Mouse (Mus musculus) forebrain, embryonic 13.5 days (tissue): ENCODE measurements around the gene Gm10392. TPM values are rescaled to one million over a fixed set of nuclear protein-coding genes. Genes with fewer than 3 reads are reported as not detected.
A peak's percentile ranks its signal among the peaks of the same experiment; 100 is the strongest.

Experiments used
- ATAC-seq: fragments of 200-750 bp; cut with Nextera tagmentation; 2 replicates; pipeline ENCODE4 v1.8.0; 2017
- H3K27ac ChIP-seq: fragments of 300-500 bp; sonication (generic); 2 replicates; pipeline ENCODE4 v1.5.1; 2015; ENCODE audit warnings: inconsistent platforms, mild to moderate bottlenecking, moderate library complexity
- H3K27me3 ChIP-seq: fragments of 300-500 bp; sonication (generic); 2 replicates; pipeline ENCODE4 v1.6.1; 2015; ENCODE audit warnings: mild to moderate bottlenecking, inconsistent platforms
- H3K36me3 ChIP-seq: fragments of 300-500 bp; sonication (generic); 2 replicates; pipeline ENCODE4 v1.6.1; 2015; ENCODE audit warnings: mild to moderate bottlenecking, inconsistent platforms; ENCODE audit not compliant: poor library complexity, severe bottlenecking
- H3K4me1 ChIP-seq: fragments of 300-500 bp; sonication (generic); 2 replicates; pipeline ENCODE4 v1.6.1; 2015; ENCODE audit warnings: inconsistent platforms
- H3K4me2 ChIP-seq: fragments of 300-500 bp; sonication (generic); 2 replicates; pipeline ENCODE4 v1.6.1; 2015; ENCODE audit warnings: inconsistent platforms, mild to moderate bottlenecking, moderate library complexity
- H3K4me3 ChIP-seq: fragments of 300-500 bp; sonication (generic); 2 replicates; pipeline ENCODE4 v1.5.1; 2015; ENCODE audit warnings: mild to moderate bottlenecking, inconsistent platforms
- H3K9ac ChIP-seq: fragments of 300-500 bp; sonication (generic); 2 replicates; pipeline ENCODE4 v1.6.1; 2015; ENCODE audit warnings: mild to moderate bottlenecking, inconsistent platforms
- H3K9me3 ChIP-seq: fragments of 300-500 bp; sonication (generic); replicated peaks from 2 replicates; pipeline ENCODE4 v1.6.1; 2016; ENCODE audit warnings: inconsistent platforms
- WGBS: fragments of 180-500 bp; shearing (Covaris S2); methylation state at CpG from one replicate; pipeline ENCODE4 v1.1.7; 2015; 5-methylcytosine and 5-hydroxymethylcytosine counted together
- polyA plus RNA-seq: library from polyadenylated mRNA; unstranded; fragments of >200 nt; fragmentation: Nextera tagmentation; extraction: Ambion mirVana; gene quantifications from 2 replicates; pipeline ENCODE4 v1.2.1, GENCODE M21; 2015

Gene Gm10392
- polyA plus RNA-seq, 1 experiment from 2014 or later: 0.12 TPM

DNA sequence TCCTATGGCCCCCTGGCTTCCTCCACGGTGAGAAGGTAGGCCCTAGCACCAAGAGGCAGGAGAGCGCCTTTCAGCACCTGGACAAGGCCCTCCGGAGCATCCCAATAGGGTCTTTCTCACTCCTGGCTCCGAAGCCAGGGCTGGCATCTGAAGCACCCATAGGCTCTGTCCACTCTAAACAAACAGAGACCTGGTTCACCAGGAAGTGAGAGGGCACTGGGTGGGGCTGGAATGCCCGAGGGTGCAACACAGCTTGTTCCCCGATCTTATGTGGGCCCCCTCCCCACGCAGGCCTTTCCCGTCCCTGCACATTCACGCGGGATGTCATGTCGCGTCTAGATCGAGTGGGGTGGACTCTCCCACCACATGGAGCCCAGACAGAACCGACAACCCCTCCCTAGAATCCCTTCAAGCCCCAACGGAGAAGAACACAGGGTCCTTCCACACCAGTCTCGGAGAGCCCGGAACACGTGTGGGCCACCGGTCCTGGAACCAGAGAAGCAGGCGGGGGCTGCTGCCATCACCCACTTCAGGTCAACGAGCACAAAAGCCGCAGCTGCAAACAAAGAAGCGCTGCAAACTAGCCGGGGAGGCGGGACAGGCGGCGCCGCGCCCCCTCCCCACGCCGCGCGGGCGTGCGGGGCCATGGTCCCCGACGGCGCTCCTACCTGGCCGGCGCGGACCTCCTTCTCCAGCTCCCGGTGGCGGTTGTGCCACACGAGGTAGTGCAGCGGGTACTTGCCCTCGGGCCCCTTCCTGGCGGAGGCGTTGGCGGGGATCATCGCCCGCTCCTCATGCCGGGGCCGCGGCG is 30.0 kb downstream of the Gm10392 start:
- Histone ChIP-seq H3K9me3 (no peaks in the 10 kb centered on the region), H3K27me3 (no peaks in the 10 kb centered on the region), H3K9ac (peak overlapping the region; percentile 98), H3K4me2 (peak overlapping the region; percentile 99), H3K27ac (peak overlapping the region; percentile 92), H3K4me3 (peak overlapping the region; percentile 96), H3K4me1 (peaks cover 78% of the 10 kb centered on the region), H3K36me3 (no peaks in the 10 kb centered on the region)
- no peak for ATAC-seq
- WGBS: 1% methylated on average over 54 of the region's 55 CpGs

DNA sequence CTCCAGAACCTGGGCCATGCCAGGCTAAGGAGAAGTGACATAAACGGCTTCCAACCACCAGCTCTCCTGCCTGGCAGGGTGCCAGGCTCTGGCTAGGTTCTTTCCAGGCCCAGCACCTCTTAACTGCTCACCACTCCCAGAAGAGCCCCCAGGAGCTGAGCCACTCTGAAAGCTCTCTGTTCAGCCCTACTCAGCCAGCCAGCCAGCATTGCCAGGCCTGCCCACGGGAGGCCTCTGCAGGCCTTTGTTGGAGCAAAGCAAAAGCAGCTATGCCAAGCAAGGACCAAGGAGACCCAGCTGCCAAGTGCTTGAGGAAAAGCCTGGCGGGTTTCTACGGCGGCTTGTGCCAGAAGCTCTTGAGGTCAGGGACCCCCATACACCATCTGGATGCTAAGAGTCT is 32.2 kb downstream of the Gm10392 start:
- Histone ChIP-seq H3K4me2 (peak overlapping the region; percentile 99), H3K9ac (peak overlapping the region; percentile 98), H3K4me3 (peak overlapping the region; percentile 96), H3K4me1 (peaks cover 85% of the 10 kb centered on the region), H3K27ac (peak overlapping the region; percentile 85), H3K27me3 (no peaks in the 10 kb centered on the region), H3K9me3 (no peaks in the 10 kb centered on the region), H3K36me3 (peaks cover 4% of the 10 kb centered on the region; the same call in 1 of the 2 replicates)
- peak; percentile 28; the same call in 1 of the 2 replicates for ATAC-seq
- WGBS: 19% methylated on average over 5 of the region's 5 CpGs

DNA sequence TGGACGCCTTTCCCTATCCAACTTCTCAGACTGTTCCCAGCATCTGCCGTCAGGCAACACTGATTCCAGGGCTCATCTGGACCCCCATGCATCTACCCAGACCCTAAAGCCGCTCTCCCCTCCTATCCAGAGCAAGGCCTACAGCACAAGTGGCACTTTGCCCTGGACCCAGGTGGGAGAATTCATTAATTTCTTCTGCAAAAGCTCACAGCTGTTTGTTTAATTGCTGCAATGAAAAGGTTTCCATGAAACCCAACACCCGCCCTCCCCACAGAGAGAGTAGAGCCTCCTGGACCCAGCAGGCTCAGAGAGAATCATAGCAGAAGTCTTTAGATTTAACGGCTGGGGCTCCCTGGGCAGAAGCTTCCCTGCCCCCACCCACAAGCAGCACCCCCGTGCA is 33.8 kb downstream of the Gm10392 start:
- peak overlapping the region; percentile 99 for H3K4me2 ChIP-seq
- H3K4me1 ChIP-seq: peaks cover 76% of the 10 kb centered on the region
- WGBS: 30% methylated on average over 6 of the region's 6 CpGs
- ATAC-seq: no peak
- no peaks in the 10 kb centered on the region for H3K27me3 ChIP-seq
- peaks cover 4% of the 10 kb centered on the region; the same call in 1 of the 2 replicates for H3K36me3 ChIP-seq
- H3K4me3 ChIP-seq: peak overlapping the region; percentile 9
- H3K27ac ChIP-seq: peak overlapping the region; percentile 85
- H3K9ac ChIP-seq: peak overlapping the region; percentile 45
- no peaks in the 10 kb centered on the region for H3K9me3 ChIP-seq

DNA sequence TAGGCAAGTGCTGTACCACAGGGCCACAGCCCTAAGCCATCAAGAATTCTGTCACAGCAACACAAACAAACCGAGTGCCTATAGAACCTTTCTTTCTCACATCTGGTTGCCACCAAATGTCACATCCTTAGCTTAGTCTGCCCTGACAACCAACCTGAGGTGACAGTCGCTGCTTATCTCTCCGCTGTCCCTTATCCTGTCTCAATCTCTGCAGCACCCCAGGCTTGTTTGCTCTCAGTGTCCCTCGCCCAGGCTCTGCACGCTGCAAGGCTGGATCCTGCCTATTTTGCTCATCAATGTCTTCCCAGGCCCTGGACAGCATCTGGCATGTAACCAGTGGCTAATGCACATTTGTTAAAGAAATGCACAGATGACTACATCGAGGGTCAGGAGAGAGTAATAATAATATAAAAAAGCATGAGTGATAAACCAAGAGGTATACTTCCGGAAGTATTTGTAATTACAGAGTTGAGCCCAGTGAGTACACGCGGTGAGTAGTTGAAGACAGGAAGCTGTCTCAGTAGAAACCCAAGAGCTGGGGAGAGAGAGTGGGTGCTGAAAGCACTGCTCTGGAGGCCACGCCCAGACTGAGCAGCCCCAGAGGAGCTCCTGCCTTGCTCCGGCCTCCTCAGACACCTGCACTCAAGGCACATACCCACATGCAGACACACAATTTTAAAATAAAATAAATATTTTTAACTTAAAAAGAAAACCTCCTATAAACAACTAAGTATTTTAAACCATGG is 35.3 kb downstream of the Gm10392 start:
- peaks cover 4% of the 10 kb centered on the region; the same call in 1 of the 2 replicates for H3K36me3 ChIP-seq
- no peak overlapping the region for H3K4me3 ChIP-seq
- H3K9me3 ChIP-seq: no peaks in the 10 kb centered on the region
- no peak overlapping the region; the same call in 1 of the 2 replicates for H3K9ac ChIP-seq
- no peak for ATAC-seq
- H3K27me3 ChIP-seq: no peaks in the 10 kb centered on the region
- H3K4me1 ChIP-seq: peaks cover 69% of the 10 kb centered on the region
- H3K27ac ChIP-seq: no peak overlapping the region
- no peak overlapping the region for H3K4me2 ChIP-seq
- WGBS: 84% methylated on average over 11 of the region's 11 CpGs

DNA sequence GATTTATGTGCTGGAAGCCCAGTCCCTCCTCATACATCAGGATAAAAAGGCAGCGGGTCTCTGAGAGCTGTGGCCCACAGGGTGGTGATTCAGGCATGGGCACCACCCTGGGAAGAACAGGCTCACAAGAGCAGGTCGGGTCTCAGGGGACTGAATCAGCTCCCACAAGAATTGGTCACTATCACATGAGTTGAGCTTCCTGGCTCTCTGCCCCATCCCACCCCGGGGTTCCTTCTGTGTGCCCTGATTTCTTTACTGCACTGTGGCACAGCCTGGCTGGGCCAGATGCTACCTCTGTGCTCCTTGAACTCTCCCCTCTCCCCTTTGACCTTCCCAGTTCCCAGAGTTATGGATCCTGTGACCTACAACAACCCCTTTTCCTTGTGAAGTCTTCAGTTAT is 36.0 kb downstream of the Gm10392 start:
- Histone ChIP-seq H3K9ac (no peak overlapping the region), H3K4me1 (peaks cover 62% of the 10 kb centered on the region), H3K36me3 (peaks cover 4% of the 10 kb centered on the region; the same call in 1 of the 2 replicates), H3K4me3 (no peak overlapping the region), H3K4me2 (no peak overlapping the region), H3K9me3 (no peaks in the 10 kb centered on the region), H3K27me3 (no peaks in the 10 kb centered on the region), H3K27ac (no peak overlapping the region)
- no peak for ATAC-seq
- whole genome bisulfite sequencing: 92% methylated on average over 3 of the region's 3 CpGs

DNA sequence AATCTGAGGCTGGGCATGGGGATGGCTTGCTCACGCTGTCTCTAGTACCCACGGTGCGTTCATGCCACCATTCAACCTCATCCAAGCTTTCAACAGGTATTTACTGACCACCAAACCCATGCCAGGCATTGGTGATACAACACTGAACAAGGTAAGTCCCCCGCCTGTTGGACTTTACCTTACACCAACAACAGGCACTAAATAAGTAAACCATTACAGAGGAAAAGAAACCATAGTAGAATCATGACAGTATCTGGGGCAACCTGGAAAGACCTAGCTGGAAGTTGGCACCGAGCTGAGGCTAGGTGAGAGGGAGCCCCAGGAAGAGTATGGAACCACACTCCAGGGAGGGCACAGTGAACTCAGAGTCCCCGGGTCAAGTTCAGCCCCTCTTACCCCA is 42.1 kb downstream of the Gm10392 start:
- H3K4me3 ChIP-seq: no peak overlapping the region
- H3K27me3 ChIP-seq: no peaks in the 10 kb centered on the region
- peaks cover 50% of the 10 kb centered on the region for H3K36me3 ChIP-seq
- no peak overlapping the region for H3K9ac ChIP-seq
- no peak for ATAC-seq
- no peak overlapping the region for H3K4me2 ChIP-seq
- WGBS: 97% methylated on average over 6 of the region's 6 CpGs
- H3K4me1 ChIP-seq: peaks cover 7% of the 10 kb centered on the region; the same call in 1 of the 2 replicates
- no peaks in the 10 kb centered on the region for H3K9me3 ChIP-seq
- no peak overlapping the region for H3K27ac ChIP-seq

DNA sequence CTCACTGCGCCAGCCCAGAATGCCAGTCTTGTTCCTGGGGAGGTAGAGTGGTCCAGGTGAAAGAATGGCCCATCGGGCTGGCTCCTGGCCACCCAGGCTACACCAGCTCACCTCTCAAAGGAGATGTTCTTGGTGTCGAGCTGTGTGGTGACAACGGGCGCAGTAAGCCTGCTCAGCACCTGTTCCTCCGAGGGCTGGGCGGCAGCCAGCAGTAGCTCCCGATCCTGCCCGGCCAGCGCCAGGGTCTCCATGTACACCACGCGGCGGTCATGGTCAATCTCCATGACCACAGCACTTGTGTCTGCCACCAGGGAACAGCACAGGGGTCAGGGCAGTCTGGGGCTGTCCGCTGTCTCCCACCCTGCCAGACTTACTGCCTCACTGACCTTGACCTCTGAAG is 42.8 kb downstream of the Gm10392 start:
- H3K9ac ChIP-seq: no peak overlapping the region

DNA sequence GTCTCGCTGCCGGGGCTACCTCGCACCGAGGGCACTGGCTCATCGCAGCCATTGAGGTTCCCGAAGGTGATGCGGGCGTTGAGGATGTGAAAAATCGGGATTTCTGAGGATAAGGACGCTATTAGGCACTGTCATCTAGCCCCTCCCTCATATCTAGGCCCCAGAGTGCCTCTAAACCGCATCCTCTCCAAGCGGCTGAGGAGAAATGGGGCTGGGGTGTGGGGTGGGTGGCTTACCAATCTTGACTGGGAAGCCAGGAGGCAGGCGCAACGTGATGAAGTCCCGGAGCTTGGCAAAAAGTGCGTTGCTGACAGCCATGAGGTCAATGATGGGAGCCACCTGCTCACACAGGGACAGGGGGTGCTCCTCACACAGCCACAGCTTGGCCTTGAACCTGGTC is 46.2 kb downstream of the Gm10392 start:
- Histone ChIP-seq H3K4me3 (no peak overlapping the region), H3K4me1 (peaks cover 4% of the 10 kb centered on the region), H3K9me3 (no peaks in the 10 kb centered on the region), H3K27ac (no peak overlapping the region), H3K36me3 (peaks cover 70% of the 10 kb centered on the region), H3K4me2 (no peak overlapping the region), H3K27me3 (peaks cover 2% of the 10 kb centered on the region), H3K9ac (no peak overlapping the region)
- WGBS: 92% methylated on average over 16 of the region's 16 CpGs
- ATAC-seq: no peak

More for the DNA sequence above, 42.8 kb downstream of the Gm10392 start:
- H3K36me3 ChIP-seq: peaks cover 57% of the 10 kb centered on the region
- H3K9me3 ChIP-seq: no peaks in the 10 kb centered on the region
- 91% methylated on average over 14 of the region's 14 CpGs for WGBS
- H3K4me2 ChIP-seq: no peak overlapping the region
- H3K27me3 ChIP-seq: no peaks in the 10 kb centered on the region
- no peak for ATAC-seq
- H3K4me3 ChIP-seq: no peak overlapping the region
- peaks cover under 1% of the 10 kb centered on the region; the same call in 1 of the 2 replicates for H3K4me1 ChIP-seq
- no peak overlapping the region for H3K27ac ChIP-seq

DNA sequence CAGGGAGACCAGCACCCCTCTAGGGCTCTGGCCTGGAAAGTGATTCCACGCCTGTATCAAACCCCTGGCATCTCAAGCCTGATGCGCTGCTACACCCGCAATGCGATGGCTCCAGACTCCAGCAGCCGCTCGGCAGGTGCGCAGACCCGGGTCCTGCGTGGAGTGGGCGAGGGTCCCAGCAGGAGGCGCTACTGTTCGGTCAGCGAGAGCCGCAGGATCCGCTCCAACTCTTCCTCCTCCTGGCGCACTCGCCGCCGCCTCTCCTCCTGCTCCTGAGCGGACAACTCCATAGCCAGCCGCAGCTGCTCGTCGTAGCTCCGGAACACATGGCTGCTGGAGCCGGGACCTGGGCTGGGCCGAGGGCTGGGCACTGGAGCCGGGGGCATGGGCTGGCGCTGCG is 47.6 kb downstream of the Gm10392 start:
- Histone ChIP-seq H3K9me3 (no peaks in the 10 kb centered on the region), H3K27me3 (peaks cover 16% of the 10 kb centered on the region), H3K36me3 (peaks cover 60% of the 10 kb centered on the region), H3K4me3 (no peak overlapping the region), H3K9ac (no peak overlapping the region), H3K4me1 (peaks cover 6% of the 10 kb centered on the region), H3K27ac (no peak overlapping the region), H3K4me2 (no peak overlapping the region)
- WGBS: 79% methylated on average over 29 of the region's 29 CpGs
- ATAC-seq: no peak

DNA sequence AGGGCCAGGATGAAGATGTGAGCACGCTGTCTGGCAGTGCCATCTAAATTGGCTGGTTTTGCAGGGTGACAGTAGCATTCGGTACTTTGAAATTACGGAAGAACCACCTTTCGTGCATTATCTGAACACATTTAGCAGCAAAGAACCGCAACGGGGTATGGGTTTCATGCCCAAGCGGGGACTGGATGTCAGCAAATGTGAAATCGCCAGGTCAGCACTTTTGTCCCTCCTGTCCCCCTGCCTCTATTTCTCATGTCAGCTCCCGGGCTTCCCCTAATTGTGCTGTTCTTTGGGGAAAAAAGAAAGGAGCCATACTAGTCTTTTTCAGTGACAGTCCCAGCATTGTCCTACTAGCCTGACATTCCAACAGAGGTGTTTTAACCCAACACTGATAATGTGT is 50.6 kb downstream of the Gm10392 start:
- H3K9ac ChIP-seq: no peak overlapping the region
- WGBS: 83% methylated on average over 9 of the region's 9 CpGs
- no peak overlapping the region for H3K4me2 ChIP-seq
- no peaks in the 10 kb centered on the region for H3K9me3 ChIP-seq
- H3K4me1 ChIP-seq: peaks cover 6% of the 10 kb centered on the region
- no peak overlapping the region for H3K4me3 ChIP-seq
- no peak for ATAC-seq
- peaks cover 44% of the 10 kb centered on the region for H3K27me3 ChIP-seq
- H3K27ac ChIP-seq: no peak overlapping the region
- peaks cover 35% of the 10 kb centered on the region for H3K36me3 ChIP-seq

DNA sequence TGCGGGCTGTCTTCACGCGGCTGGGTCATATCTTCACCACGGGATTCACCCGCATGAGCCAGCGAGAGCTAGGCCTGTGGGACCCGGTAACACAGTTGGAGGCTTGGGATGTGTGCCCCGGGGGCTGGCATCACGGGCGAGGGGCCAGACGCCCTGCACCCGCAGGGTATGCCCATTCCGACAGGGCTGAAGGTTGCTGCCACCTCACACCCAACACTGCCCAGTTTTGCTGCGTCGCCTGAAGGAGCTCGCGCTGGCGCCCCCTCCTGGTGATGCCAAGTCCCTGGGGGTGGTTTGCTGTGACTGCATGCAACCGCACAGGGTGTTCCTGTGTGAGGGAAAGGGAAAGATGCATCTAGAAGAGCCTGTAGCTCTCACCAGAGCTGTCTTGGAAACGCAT is 51.2 kb downstream of the Gm10392 start:
- WGBS: 10% methylated on average over 20 of the region's 20 CpGs
- peaks cover 28% of the 10 kb centered on the region for H3K36me3 ChIP-seq
- no peak; the same call in 1 of the 2 replicates for ATAC-seq
- no peak overlapping the region for H3K4me3 ChIP-seq
- peaks cover 50% of the 10 kb centered on the region for H3K27me3 ChIP-seq
- no peak overlapping the region for H3K27ac ChIP-seq
- peaks cover 8% of the 10 kb centered on the region for H3K4me1 ChIP-seq
- no peak overlapping the region for H3K9ac ChIP-seq
- H3K4me2 ChIP-seq: peak overlapping the region; percentile 34; the same call in 1 of the 2 replicates
- H3K9me3 ChIP-seq: no peaks in the 10 kb centered on the region

DNA sequence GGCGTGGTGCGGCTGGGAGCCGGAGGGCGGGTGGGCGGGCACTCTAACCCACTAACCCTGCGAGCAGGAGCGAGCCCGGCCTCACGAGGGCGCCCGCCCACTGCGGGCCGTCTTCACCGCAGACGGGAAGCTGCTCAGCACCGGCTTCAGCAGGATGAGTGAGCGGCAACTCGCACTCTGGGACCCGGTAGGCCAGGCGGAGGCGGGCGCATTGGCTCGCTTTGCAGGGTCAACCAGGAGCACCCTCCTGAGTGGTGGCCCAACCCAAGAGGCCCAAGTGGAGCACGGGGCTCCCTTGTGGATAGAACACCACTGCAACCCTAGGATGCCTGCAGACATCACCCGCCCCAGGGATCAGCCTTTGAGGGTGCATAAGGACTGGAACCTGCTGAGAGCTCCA is 51.8 kb downstream of the Gm10392 start:
- Histone ChIP-seq H3K9me3 (no peaks in the 10 kb centered on the region), H3K9ac (no peak overlapping the region), H3K27ac (no peak overlapping the region), H3K36me3 (peaks cover 22% of the 10 kb centered on the region), H3K27me3 (peaks cover 56% of the 10 kb centered on the region), H3K4me2 (no peak overlapping the region), H3K4me1 (peaks cover 14% of the 10 kb centered on the region), H3K4me3 (no peak overlapping the region)
- 0 out of 2 replicates have a peak, but pooled peaks have one; percentile 13 for ATAC-seq
- 4% methylated on average over 24 of the region's 25 CpGs for WGBS
